Mouse (Mus musculus) spleen, postnatal 10 days (tissue): ENCODE measurements around the gene C1d.
"Not testable (repeated sequence)": the region's sequence is repeated elsewhere in the genome, so short reads cannot be mapped to it uniquely, and the experiment has no call there.

Experiments
- DNase-seq, 2 experiments: peaks; one replicate each; pipeline ENCODE4 v3.0.0; 2021 to 2022; ENCODE audit warnings: low spot score in 2 of 2

C1d gene

GRCm38 (mm10) chr11:17257443-17257842 lies at the start of gene C1d:
C1d (plus strand) TSS chr11:17257579.
- DNase-seq, result peak; percentile 93 to 98

GRCm38 (mm10) chr11:17211258-17212140 lies 45.9 kb upstream of the C1d start, which contains the start of gene Pno1:
Pno1 (minus strand) TSS chr11:17211568.
- DNase-seq, result peak; percentile 92 to 96

- DNase-seq, result no peak
These were observed 45.3 kb upstream of the C1d start for GRCm38 (mm10) chr11:17212141-17212495.

- DNase-seq, result no peak
These were observed 44.4 kb upstream of the C1d start for GRCm38 (mm10) chr11:17212903-17213509.

GRCm38 (mm10) chr11:17215475-17215874 lies 41.9 kb upstream of the C1d start:
- DNase-seq, result no peak

GRCm38 (mm10) chr11:17221126-17221525 lies 36.3 kb upstream of the C1d start:
- DNase-seq, result no peak

- no peak for DNase-seq
These were observed 24.6 kb upstream of the C1d start for GRCm38 (mm10) chr11:17232792-17233191.

GRCm38 (mm10) chr11:17236449-17237037 lies 20.8 kb upstream of the C1d start:
- DNase-seq, result no peak

- not testable (repeated sequence) for DNase-seq
These were observed 18.8 kb upstream of the C1d start for GRCm38 (mm10) chr11:17238598-17238997.

- no peak for DNase-seq
These were observed 8.7 kb upstream of the C1d start for GRCm38 (mm10) chr11:17248715-17249114.

GRCm38 (mm10) chr11:17256813-17257365 lies 490 bp upstream of the C1d start:
- peak; percentile 11 to 24 for DNase-seq

GRCm38 (mm10) chr11:17257861-17258260 lies 482 bp downstream of the C1d start:
- DNase-seq, result peak in 1 of 2 experiments; percentile 56

- DNase-seq, result no peak
These were observed 9.8 kb downstream of the C1d start for GRCm38 (mm10) chr11:17267176-17267575.

GRCm38 (mm10) chr11:17268801-17269200 lies 11.4 kb downstream of the C1d start:
- DNase-seq, result no peak

- DNase-seq, result peak in 1 of 2 experiments; percentile 34
These were observed 22.6 kb downstream of the C1d start for GRCm38 (mm10) chr11:17279959-17280358.

GRCm38 (mm10) chr11:17284055-17284454 lies 26.7 kb downstream of the C1d start:
- peak; percentile 7 to 62 for DNase-seq

- no peak for DNase-seq
These were observed 31.5 kb downstream of the C1d start for GRCm38 (mm10) chr11:17288884-17289283.

GRCm38 (mm10) chr11:17306007-17306891 lies 48.9 kb downstream of the C1d start:
- DNase-seq, result no peak

- no peak for DNase-seq
These were observed 50.1 kb downstream of the C1d start for GRCm38 (mm10) chr11:17307457-17307856.
